Mouse (Mus musculus) midbrain, postnatal 0 days (tissue): ENCODE data around the gene Nop16. TPM values are rescaled to one million over a fixed set of nuclear protein-coding genes. Genes with fewer than 3 reads are reported as not detected.

Experiments
- ATAC-seq: fragments of 200-750 bp; cut with Nextera tagmentation; 2 replicates; pipeline ENCODE4 v1.8.0; 2017; ENCODE audit warnings: moderate number of reproducible peaks, mild to moderate bottlenecking, moderate TSS enrichment, moderate library complexity; ENCODE audit not compliant: low FRiP score
- DNase-seq: peaks from one replicate; pipeline ENCODE4 v3.0.0-alpha.2; 2015; ENCODE audit warnings: low spot score
- H3K27ac ChIP-seq: fragments of 300-500 bp; sonication (generic); 2 replicates; pipeline ENCODE4 v1.5.1; 2014; ENCODE audit warnings: low read depth, mild to moderate bottlenecking, low read length, mixed read lengths
- H3K27me3 ChIP-seq: fragments of 300-500 bp; sonication (generic); 2 replicates; pipeline ENCODE4 v1.6.1; 2014; ENCODE audit warnings: low read length, control low read depth, mixed read lengths; ENCODE audit not compliant: insufficient read depth
- H3K36me3 ChIP-seq: fragments of 300-500 bp; sonication (generic); 2 replicates; pipeline ENCODE4 v1.6.1; 2014; ENCODE audit warnings: low read length, control low read depth, mixed read lengths; ENCODE audit not compliant: insufficient read depth
- H3K4me1 ChIP-seq: fragments of 300-500 bp; sonication (generic); 2 replicates; pipeline ENCODE4 v1.6.1; 2014; ENCODE audit warnings: mild to moderate bottlenecking, control low read depth, antibody characterized with exemption, low read length, mixed read lengths; ENCODE audit not compliant: insufficient read depth
- H3K4me2 ChIP-seq: fragments of 300-500 bp; sonication (generic); 2 replicates; pipeline ENCODE4 v1.6.1; 2014; ENCODE audit warnings: low read depth, mild to moderate bottlenecking, low read length, mixed read lengths; ENCODE audit not compliant: poor library complexity, severe bottlenecking
- H3K4me3 ChIP-seq: fragments of 300-500 bp; sonication (generic); 2 replicates; pipeline ENCODE4 v1.5.1; 2014; ENCODE audit warnings: low read depth, mild to moderate bottlenecking, low read length, moderate library complexity
- H3K9ac ChIP-seq: fragments of 300-500 bp; sonication (generic); replicated peaks from 2 replicates; pipeline ENCODE4 v1.6.1; 2014; ENCODE audit warnings: mild to moderate bottlenecking, low read length, moderate library complexity, mixed read lengths; ENCODE audit not compliant: poor library complexity, severe bottlenecking
- H3K9me3 ChIP-seq: fragments of 300-500 bp; sonication (generic); 2 replicates; pipeline ENCODE4 v1.6.1; 2016; ENCODE audit warnings: low read length, control low read depth
- CTCF ChIP-seq: IDR thresholded peaks from 2 replicates; pipeline ENCODE4 v1.5.1; 2016; ENCODE audit warnings: antibody characterized with exemption, mild to moderate bottlenecking
- WGBS: fragments of 180-500 bp; shearing (Covaris S2); extraction: QIAGEN DNeasy Blood & Tissue Kit; methylation state at CpG from one replicate; pipeline ENCODE4 v1.1.7; 2014; 5-methylcytosine and 5-hydroxymethylcytosine counted together
- polyA plus RNA-seq: library from polyadenylated mRNA; unstranded; fragments of >200 nt; fragmentation: Nextera tagmentation; extraction: Ambion mirVana; gene quantifications from 2 replicates; pipeline ENCODE4 v1.2.1, GENCODE M21; 2015
- total RNA-seq: library from RNA; depleted of rRNA; stranded (reverse); fragments of >200 nt; gene quantifications from 2 replicates; pipeline ENCODE4 v1.2.3, GENCODE M21; 2014

Nop16 gene
- total and polyA plus RNA-seq, 2 experiments from 2014 or later, result 26.7 to 53.8 TPM

DNA sequence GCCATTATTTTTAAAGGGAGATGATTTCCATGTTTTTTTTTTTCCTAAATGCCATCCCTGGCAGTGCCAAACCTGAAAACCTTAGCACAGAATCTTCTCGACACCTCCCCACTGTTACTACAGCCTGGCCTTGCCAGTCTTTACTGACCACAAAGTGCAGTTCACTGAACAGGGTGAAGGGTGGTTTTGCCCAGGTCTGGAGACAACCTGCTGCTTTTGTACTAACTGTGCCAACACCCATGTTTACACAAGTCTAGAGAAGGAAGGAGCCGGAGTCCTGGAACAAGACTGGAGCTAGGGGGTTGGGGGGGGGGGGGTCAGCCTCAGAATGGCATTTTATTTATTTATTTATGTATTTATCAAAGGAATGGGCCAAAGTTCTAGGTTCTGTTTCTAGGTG lies 8.5 kb downstream of the Nop16 start:
- Histone ChIP-seq H3K27me3 (no peaks in the 10 kb centered on the region), H3K27ac (no peak overlapping the region), H3K9ac (no peak overlapping the region), H3K4me1 (no peaks in the 10 kb centered on the region), H3K4me3 (no peak overlapping the region), H3K4me2 (no peak overlapping the region), H3K36me3 (peaks cover 62% of the 10 kb centered on the region), H3K9me3 (no peaks in the 10 kb centered on the region)
- no peak for DNase-seq
- WGBS, result 68% methylated on average over 2 of the region's 2 CpGs
- TF ChIP-seq CTCF, result no peak
- no peak for ATAC-seq

DNA sequence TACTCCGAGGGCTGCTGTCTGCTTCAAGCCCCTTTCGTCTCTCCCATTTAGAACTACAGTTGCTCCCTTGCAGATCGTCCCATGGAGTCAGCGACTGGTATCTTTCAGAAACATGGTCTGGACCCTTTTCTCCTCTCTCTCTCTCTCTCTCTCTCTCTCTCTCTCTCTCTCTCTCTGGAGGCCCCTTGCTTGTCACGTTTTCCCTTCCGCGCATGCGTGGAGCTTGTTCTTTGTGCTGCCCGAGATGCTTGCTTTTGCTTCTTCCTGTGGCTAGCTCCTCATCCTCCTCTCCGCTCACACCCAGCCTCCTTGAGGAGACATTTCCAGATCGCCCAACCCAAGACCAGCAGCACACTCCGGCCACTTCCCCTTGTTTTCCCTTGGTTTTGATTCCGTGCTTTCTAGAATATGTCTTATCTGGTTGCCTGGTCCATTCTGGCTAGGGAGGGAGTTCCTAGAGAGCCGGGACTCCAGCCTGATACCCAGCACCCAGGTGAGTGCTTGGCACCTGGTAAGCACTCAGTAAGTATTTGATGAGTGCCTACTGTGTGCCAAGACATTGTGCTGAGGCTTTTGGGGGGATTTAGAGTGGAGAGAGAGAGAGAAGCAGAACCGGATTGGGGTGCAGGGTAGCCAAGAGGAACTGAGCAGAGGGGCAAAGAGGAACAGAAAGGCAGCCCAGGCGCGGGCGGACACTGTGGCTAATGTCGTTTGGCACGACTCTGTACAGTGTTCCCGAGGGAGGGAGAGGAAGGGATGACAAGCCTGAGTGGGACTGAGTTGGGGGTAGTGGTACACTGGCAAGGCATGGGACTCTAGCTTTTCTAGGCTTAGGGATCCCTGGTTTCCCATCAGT lies 12.0 kb downstream of the Nop16 start:
- Histone ChIP-seq H3K4me2 (no peak overlapping the region), H3K9me3 (no peaks in the 10 kb centered on the region), H3K27ac (peak overlapping the region; percentile 26; the same call in 1 of the 2 replicates), H3K9ac (no peak overlapping the region), H3K4me1 (peaks cover 8% of the 10 kb centered on the region; the same call in 1 of the 2 replicates), H3K36me3 (peaks cover 38% of the 10 kb centered on the region), H3K27me3 (no peaks in the 10 kb centered on the region), H3K4me3 (no peak overlapping the region)
- 81% methylated on average over 21 of the region's 21 CpGs for WGBS
- TF ChIP-seq CTCF, result no peak
- DNase-seq (no peak), ATAC-seq (no peak)

DNA sequence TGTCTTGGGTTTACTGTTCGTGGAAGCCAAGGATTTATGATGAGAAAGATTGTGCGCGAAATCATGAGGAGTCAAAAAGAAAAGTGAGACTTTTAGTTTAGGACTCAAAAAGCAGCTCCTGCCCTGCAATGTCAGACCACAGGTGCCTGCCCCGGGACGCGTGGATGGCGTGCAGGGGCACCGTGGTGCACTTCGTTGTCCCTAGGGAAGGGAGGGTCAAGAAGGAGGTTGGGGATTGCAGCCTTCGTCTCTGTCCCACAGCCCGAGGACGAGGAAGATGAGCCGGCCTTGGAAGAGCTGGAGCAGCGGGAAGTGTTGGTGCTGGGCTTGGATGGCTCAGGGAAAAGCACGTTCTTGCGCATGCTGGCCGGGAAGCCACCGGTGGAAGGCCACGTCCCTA lies 14.4 kb downstream of the Nop16 start:
- no peaks in the 10 kb centered on the region for H3K27me3 ChIP-seq
- H3K9me3 ChIP-seq, result no peaks in the 10 kb centered on the region
- peaks cover 8% of the 10 kb centered on the region; the same call in 1 of the 2 replicates for H3K4me1 ChIP-seq
- no peak for TF ChIP-seq CTCF
- H3K27ac ChIP-seq, result peak overlapping the region; percentile 77; the same call in 1 of the 2 replicates
- H3K36me3 ChIP-seq, result peaks cover 23% of the 10 kb centered on the region
- H3K4me2 ChIP-seq, result peak overlapping the region; percentile 90
- ATAC-seq (0 out of 2 replicates have a peak, but pooled peaks have one; percentile 11), DNase-seq (no peak)
- WGBS, result 3% methylated on average over 19 of the region's 19 CpGs
- H3K9ac ChIP-seq, result peak overlapping the region; percentile 91
- peak overlapping the region; percentile 89 for H3K4me3 ChIP-seq

DNA sequence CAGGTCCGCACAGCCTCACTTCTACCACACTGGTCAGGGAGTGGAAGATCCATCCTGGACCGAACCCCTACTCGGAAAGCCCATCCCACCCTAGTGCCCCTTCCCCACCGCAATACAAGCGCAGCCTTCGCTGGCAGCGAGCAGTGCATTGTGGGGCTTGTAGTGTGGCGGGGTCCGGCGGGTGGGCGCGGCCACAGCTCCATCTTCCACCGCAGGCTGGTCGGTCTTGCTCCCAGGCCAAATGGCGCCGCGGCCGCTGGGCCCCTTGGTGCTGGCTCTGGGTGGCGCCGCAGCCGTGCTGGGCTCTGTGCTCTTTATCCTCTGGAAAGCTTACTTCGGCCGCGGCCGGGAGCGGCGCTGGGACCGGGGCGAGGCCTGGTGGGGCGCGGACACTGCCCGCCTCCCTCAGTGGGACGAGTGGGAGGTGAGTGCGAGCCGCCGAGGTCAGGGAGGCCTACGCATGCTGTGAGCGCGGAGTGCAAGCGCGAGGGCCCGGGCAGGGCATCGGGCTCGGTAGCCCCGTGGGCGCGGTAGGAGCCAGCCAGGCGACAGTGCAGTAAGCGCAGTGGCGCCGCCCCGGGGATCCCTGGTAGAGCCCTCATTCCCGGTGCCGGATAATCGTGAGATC lies 14.9 kb downstream of the Nop16 start, which contains the start of gene Arl10:
Gene Arl10 (plus strand): TSS at position 162 of the 628 bp plus-strand sequence.
- peak within 1 kb of the TSS; percentile 77 for H3K27ac ChIP-seq
- peak; percentile 43 for TF ChIP-seq CTCF
- under 1% methylated on average over 55 of the region's 55 CpGs for WGBS
- peak within 1 kb of the TSS; percentile 89 for H3K4me3 ChIP-seq
- H3K4me1 ChIP-seq, result peaks cover 8% of the 10 kb centered on the region; the same call in 1 of the 2 replicates
- no peaks in the 10 kb centered on the region for H3K9me3 ChIP-seq
- ATAC-seq, result peak; percentile 90
- H3K27me3 ChIP-seq, result no peaks in the 10 kb centered on the region
- peak; percentile 84 for DNase-seq
- H3K36me3 ChIP-seq, result peaks cover 21% of the 10 kb centered on the region
- peak within 1 kb of the TSS; percentile 90 for H3K4me2 ChIP-seq
- peak within 1 kb of the TSS; percentile 91 for H3K9ac ChIP-seq

DNA sequence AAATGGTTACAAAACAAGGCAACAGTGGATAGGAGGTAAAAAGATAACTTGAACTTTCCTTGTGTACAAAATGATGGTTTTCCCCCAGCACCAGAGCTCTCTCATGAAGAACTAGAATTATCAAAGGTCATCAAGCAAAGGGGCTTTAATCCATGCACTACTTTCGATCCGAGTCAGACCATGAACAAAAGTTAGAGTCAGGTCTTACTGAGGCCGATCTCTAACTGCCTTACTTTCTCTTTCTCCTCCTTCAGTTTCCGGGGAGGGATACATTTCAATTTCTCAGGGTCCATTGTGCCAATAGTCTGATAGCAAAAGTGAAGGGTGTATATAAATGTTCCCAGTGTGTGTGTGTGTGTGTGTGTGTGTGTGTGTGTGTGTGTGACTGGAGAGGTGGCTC lies 17.3 kb downstream of the Nop16 start:
- Histone ChIP-seq H3K27ac (no peak overlapping the region), H3K4me3 (no peak overlapping the region), H3K27me3 (no peaks in the 10 kb centered on the region), H3K4me1 (peaks cover 8% of the 10 kb centered on the region; the same call in 1 of the 2 replicates), H3K9ac (no peak overlapping the region), H3K9me3 (no peaks in the 10 kb centered on the region), H3K4me2 (no peak overlapping the region), H3K36me3 (no peaks in the 10 kb centered on the region)
- no peak for TF ChIP-seq CTCF
- 83% methylated on average over 4 of the region's 4 CpGs for WGBS
- DNase-seq (no peak), ATAC-seq (no peak)

DNA sequence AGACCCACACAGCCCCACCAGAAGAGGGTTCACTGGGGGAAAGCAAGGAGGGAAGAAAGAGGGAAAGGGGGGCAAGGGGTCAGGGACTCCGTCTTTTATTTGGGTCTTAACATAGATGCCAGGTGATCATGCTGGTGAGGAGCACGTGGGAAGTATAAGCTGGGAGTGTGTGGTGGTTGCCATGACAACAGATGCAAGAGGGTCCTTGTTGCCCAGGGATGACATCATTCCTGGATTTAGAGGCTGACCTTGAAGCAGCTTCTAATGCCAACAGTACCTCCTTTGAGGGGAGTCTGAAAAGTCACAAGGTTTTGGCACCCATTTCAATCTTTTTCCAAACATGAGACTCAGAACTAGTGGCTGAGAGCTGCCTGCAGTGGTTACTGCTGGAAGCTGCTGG lies 18.3 kb downstream of the Nop16 start:
- Histone ChIP-seq H3K9ac (no peak overlapping the region), H3K27me3 (no peaks in the 10 kb centered on the region), H3K36me3 (no peaks in the 10 kb centered on the region), H3K27ac (no peak overlapping the region), H3K4me1 (peaks cover 8% of the 10 kb centered on the region; the same call in 1 of the 2 replicates), H3K4me2 (no peak overlapping the region), H3K4me3 (no peak overlapping the region), H3K9me3 (no peaks in the 10 kb centered on the region)
- TF ChIP-seq CTCF, result no peak
- DNase-seq (peak; percentile 65), ATAC-seq (no peak)
- WGBS, result 25% methylated on average over 2 of the region's 2 CpGs
